Mouse (Mus musculus): ENCODE data around the gene Col8a2. TPM values are rescaled to one million over a fixed set of nuclear protein-coding genes. Genes with fewer than 3 reads are reported as not detected.

Gene Col8a2
- polyA plus RNA-seq, 1 experiment: not detected

GRCm38 (mm10) chr4:126322646-126323045 is 36.1 kb downstream of the Col8a2 start:
- Histone ChIP-seq H3K27me3 (replicated peaks) (peaks cover 26% of the 10 kb centered on the region), H3K36me3 (replicated peaks; ENCODE audit: low read length) (peaks cover 24% of the 10 kb centered on the region), H3K9me3 (no peaks in the 10 kb centered on the region), H3K4me1 (peaks cover 39% of the 10 kb centered on the region), H3K4me3 (replicated peaks) (no peak overlapping the region)
- TF ChIP-seq FLI1 (IDR thresholded peaks at IDR 0.05; ENCODE audit: low read length) (no peak), GATA1 (IDR thresholded peaks at IDR 0.05; ENCODE audit: borderline replicate concordance, low read length) (no peak)

DNA sequence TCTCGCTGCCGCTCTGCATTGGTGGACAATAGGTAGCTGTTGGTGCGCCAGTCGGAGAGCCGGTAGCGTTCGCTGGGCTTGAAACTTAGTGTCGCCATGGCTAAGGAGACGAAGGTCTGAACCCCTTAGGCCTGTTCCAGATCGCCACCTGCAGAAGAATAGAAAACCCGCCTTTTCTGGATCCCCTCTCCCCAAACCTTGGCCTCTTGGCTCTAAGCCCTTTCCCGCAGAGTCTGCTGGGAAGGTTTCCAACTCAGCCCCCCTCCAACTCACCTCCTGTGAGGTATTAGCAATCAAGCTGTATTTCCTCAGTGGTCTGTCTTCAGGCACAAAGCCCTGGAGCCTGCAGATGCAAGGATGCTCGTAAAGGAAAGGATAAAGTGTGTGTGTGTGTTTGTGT is 38.3 kb downstream of the Col8a2 start:
- H3K27me3 ChIP-seq (replicated peaks): peaks cover 26% of the 10 kb centered on the region
- TF ChIP-seq GATA1 (IDR thresholded peaks at IDR 0.05; ENCODE audit: borderline replicate concordance, low read length) (no peak), FLI1 (IDR thresholded peaks at IDR 0.05; ENCODE audit: low read length) (no peak)
- peaks cover 2% of the 10 kb centered on the region for H3K36me3 ChIP-seq (replicated peaks; ENCODE audit: low read length)
- H3K4me3 ChIP-seq (replicated peaks): no peak overlapping the region
- no peaks in the 10 kb centered on the region for H3K9me3 ChIP-seq
- peaks cover 34% of the 10 kb centered on the region for H3K4me1 ChIP-seq

- Histone ChIP-seq H3K27me3 (replicated peaks) (peaks cover 26% of the 10 kb centered on the region), H3K9me3 (no peaks in the 10 kb centered on the region), H3K4me3 (replicated peaks) (peak within 1 kb of the TSS; percentile 67), H3K4me1 (peaks cover 29% of the 10 kb centered on the region), H3K36me3 (replicated peaks; ENCODE audit: low read length) (no peaks in the 10 kb centered on the region)
- TF ChIP-seq FLI1 (IDR thresholded peaks at IDR 0.05; ENCODE audit: low read length) (no peak), GATA1 (IDR thresholded peaks at IDR 0.05; ENCODE audit: borderline replicate concordance, low read length) (no peak)
Measured at GRCm38 (mm10) chr4:126325281-126325861, 38.8 kb downstream of the Col8a2 start, which contains the start of gene Tekt2. TSS of gene Tekt2 (minus strand) at chr4:126325688.

DNA sequence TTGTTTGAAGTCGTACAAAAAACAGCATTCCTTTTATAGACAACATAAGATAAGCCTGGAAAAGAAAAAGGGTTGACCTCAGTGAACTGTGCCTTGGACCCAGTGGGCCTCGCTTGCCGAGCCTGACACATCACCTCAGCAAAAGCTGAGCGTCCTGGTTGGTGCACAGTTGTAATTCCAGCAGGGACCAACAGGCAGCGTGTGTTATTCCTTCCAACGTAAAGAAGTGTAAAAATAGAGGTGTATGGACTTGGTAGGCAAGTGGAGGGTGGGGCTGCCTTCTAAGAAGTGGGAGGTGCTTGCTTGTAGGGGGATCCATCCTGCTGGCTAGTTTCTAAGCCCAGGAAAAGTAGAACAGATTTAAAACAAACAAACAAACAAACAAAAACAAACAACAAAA is 39.4 kb downstream of the Col8a2 start:
- Histone ChIP-seq H3K4me1 (peaks cover 23% of the 10 kb centered on the region), H3K27me3 (replicated peaks) (peaks cover 26% of the 10 kb centered on the region), H3K4me3 (replicated peaks) (no peak overlapping the region), H3K9me3 (no peaks in the 10 kb centered on the region), H3K36me3 (replicated peaks; ENCODE audit: low read length) (no peaks in the 10 kb centered on the region)
- TF ChIP-seq GATA1 (IDR thresholded peaks at IDR 0.05; ENCODE audit: borderline replicate concordance, low read length) (no peak), FLI1 (IDR thresholded peaks at IDR 0.05; ENCODE audit: low read length) (no peak)

DNA sequence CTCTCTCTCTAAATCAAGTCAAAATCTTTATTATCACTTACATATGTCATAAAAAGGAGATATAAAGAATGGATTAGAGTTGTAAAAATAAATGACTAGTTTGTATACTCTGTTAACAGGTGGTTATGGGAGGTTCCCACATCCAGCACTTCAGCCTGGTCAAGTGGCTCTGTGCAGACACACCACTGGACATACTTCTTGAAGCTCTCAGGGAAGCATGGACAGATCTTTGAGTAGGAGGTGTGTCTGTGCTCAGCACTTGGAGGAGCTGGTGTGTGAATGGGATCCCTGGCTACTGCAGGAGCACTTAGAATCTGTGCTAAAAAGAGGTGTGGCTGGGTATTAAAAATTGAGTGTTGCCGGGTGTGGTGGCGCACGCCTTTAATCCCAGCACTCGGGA is 43.7 kb downstream of the Col8a2 start:
- TF ChIP-seq FLI1 (IDR thresholded peaks at IDR 0.05; ENCODE audit: low read length) (no peak), GATA1 (IDR thresholded peaks at IDR 0.05; ENCODE audit: borderline replicate concordance, low read length) (no peak)
- Histone ChIP-seq H3K4me1 (peaks cover 10% of the 10 kb centered on the region), H3K36me3 (replicated peaks; ENCODE audit: low read length) (peaks cover 4% of the 10 kb centered on the region), H3K9me3 (no peaks in the 10 kb centered on the region), H3K4me3 (replicated peaks) (no peak overlapping the region), H3K27me3 (replicated peaks) (peaks cover 5% of the 10 kb centered on the region)

DNA sequence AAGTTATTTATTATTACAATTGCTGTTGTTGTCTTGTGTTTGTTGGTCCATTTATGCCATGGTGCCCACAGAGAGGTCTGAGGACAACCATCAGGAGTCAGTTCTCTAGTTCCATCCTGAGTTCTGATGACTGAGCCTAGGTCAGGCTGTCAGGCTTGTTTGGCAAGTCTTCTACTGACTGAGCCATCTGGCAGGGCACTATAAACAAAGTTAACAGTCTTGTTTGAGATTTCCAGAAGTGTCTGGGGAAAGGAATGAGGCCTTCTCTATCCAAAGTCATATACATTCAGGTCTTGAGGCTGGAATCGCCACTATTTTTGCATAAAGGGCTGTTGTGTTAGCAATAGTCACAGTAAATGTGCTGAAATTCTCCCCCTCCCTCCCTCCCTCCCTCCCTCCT is 45.2 kb downstream of the Col8a2 start:
- Histone ChIP-seq H3K4me1 (peaks cover 6% of the 10 kb centered on the region), H3K36me3 (replicated peaks; ENCODE audit: low read length) (peaks cover 7% of the 10 kb centered on the region), H3K27me3 (replicated peaks) (peaks cover 3% of the 10 kb centered on the region), H3K9me3 (no peaks in the 10 kb centered on the region), H3K4me3 (replicated peaks) (no peak overlapping the region)
- TF ChIP-seq GATA1 (IDR thresholded peaks at IDR 0.05; ENCODE audit: borderline replicate concordance, low read length) (no peak), FLI1 (IDR thresholded peaks at IDR 0.05; ENCODE audit: low read length) (no peak)

GRCm38 (mm10) chr4:126332358-126332757 is 45.8 kb downstream of the Col8a2 start:
- H3K4me1 ChIP-seq: peaks cover 6% of the 10 kb centered on the region
- peaks cover 7% of the 10 kb centered on the region for H3K36me3 ChIP-seq (replicated peaks; ENCODE audit: low read length)
- peaks cover 1% of the 10 kb centered on the region for H3K27me3 ChIP-seq (replicated peaks)
- H3K4me3 ChIP-seq (replicated peaks): no peak overlapping the region
- no peak for TF ChIP-seq GATA1 (IDR thresholded peaks at IDR 0.05; ENCODE audit: borderline replicate concordance, low read length)
- no peak for TF ChIP-seq FLI1 (IDR thresholded peaks at IDR 0.05; ENCODE audit: low read length)
- H3K9me3 ChIP-seq: no peaks in the 10 kb centered on the region

- Histone ChIP-seq H3K27me3 (replicated peaks) (no peaks in the 10 kb centered on the region), H3K36me3 (replicated peaks; ENCODE audit: low read length) (peaks cover 14% of the 10 kb centered on the region), H3K9me3 (no peaks in the 10 kb centered on the region), H3K4me3 (replicated peaks) (no peak overlapping the region), H3K4me1 (peaks cover 5% of the 10 kb centered on the region; the same call in 1 of the 2 replicates)
- TF ChIP-seq GATA1 (IDR thresholded peaks at IDR 0.05; ENCODE audit: borderline replicate concordance, low read length) (no peak), FLI1 (IDR thresholded peaks at IDR 0.05; ENCODE audit: low read length) (no peak)
Measured at GRCm38 (mm10) chr4:126339461-126339860, 52.9 kb downstream of the Col8a2 start.

DNA sequence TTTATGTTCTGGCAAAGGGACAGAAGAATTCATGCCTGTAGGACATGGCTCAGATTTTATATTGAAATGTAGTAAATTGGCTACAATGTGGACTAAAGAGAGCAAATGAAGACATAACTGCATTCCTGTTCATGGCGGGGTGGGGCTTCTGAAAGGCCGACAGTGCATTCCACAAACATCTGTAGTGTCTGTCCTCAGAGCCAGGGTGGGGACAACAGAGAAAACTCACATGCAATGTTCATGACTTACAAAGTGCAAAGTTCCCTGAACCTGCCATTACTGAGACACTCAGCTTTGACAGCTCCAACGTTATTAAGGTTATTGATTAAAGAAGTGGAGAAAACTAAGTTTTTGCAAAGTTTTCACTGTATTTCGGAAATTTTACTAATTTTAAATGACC is 56.9 kb downstream of the Col8a2 start:
- Histone ChIP-seq H3K36me3 (replicated peaks; ENCODE audit: low read length) (peaks cover 42% of the 10 kb centered on the region), H3K4me1 (peaks cover 5% of the 10 kb centered on the region; the same call in 1 of the 2 replicates), H3K4me3 (replicated peaks) (no peak overlapping the region), H3K9me3 (no peaks in the 10 kb centered on the region), H3K27me3 (replicated peaks) (no peaks in the 10 kb centered on the region)
- TF ChIP-seq GATA1 (IDR thresholded peaks at IDR 0.05; ENCODE audit: borderline replicate concordance, low read length) (no peak), FLI1 (IDR thresholded peaks at IDR 0.05; ENCODE audit: low read length) (no peak)

DNA sequence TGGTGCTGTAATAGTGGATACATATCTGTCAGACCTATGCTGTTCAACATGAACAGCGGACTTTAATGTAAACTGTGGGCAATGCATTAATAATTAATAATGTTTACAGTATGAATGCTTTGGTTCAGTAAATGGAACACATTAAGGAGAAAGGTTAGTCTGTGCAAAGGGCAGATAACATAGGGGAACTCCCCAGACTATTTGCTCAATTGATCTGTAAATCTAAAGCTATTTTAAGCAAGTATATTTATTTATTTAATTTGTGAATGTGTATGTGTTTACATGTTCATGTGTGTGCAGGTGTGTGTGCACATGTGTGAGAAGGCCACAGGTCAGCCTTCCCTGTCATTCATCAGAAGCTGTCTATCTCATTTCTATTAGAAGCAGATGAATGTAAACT is 73.5 kb downstream of the Col8a2 start:
- TF ChIP-seq GATA1 (IDR thresholded peaks at IDR 0.05; ENCODE audit: borderline replicate concordance, low read length): no peak
- no peak for TF ChIP-seq FLI1 (IDR thresholded peaks at IDR 0.05; ENCODE audit: low read length)
- Histone ChIP-seq H3K4me1 (no peaks in the 10 kb centered on the region), H3K4me3 (replicated peaks) (no peak overlapping the region), H3K27me3 (replicated peaks) (no peaks in the 10 kb centered on the region), H3K9me3 (peaks cover 8% of the 10 kb centered on the region; the same call in 1 of the 2 replicates), H3K36me3 (replicated peaks; ENCODE audit: low read length) (peaks cover 66% of the 10 kb centered on the region)

Other genes starting within 250 kb of the Col8a2 start
- 107 and 153 TPM in 2 replicates for gene Mrps15, start 239.9 kb upstream of the Col8a2 start, polyA plus RNA-seq (2012; ENCODE audit: insufficient read depth, low replicate concordance)
- not detected in 2 replicates for gene Oscp1, start 228.2 kb upstream of the Col8a2 start, polyA plus RNA-seq (2012; ENCODE audit: insufficient read depth, low replicate concordance)
- gene Lsm10, start 190.2 kb upstream of the Col8a2 start, polyA plus RNA-seq (2012; ENCODE audit: insufficient read depth, low replicate concordance): 9.2 and 19.0 TPM in 2 replicates
- gene Stk40, start 182.8 kb upstream of the Col8a2 start, polyA plus RNA-seq (2012; ENCODE audit: insufficient read depth, low replicate concordance): 99.5 and 105 TPM in 2 replicates
- 18.4 and 56.4 TPM in 2 replicates for gene Eva1b, start 139.0 kb upstream of the Col8a2 start, polyA plus RNA-seq (2012; ENCODE audit: insufficient read depth, low replicate concordance)
- gene Sh3d21, start 123.3 kb upstream of the Col8a2 start, polyA plus RNA-seq (2012; ENCODE audit: insufficient read depth, low replicate concordance): 0.16 and 1.2 TPM in 2 replicates
- 40.8 and 101 TPM in 2 replicates for gene Thrap3, start 84.0 kb upstream of the Col8a2 start, polyA plus RNA-seq (2012; ENCODE audit: insufficient read depth, low replicate concordance)
- 90.9 and 105 TPM in 2 replicates for gene Map7d1, start 30.4 kb upstream of the Col8a2 start, polyA plus RNA-seq (2012; ENCODE audit: insufficient read depth, low replicate concordance)
- gene Trappc3, start 24.5 kb upstream of the Col8a2 start, polyA plus RNA-seq (2012; ENCODE audit: insufficient read depth, low replicate concordance): 4.8 and 29.6 TPM in 2 replicates
- 28.0 and 35.0 TPM in 2 replicates for gene Adprhl2, start 34.9 kb downstream of the Col8a2 start, polyA plus RNA-seq (2012; ENCODE audit: insufficient read depth, low replicate concordance)
- not detected in 2 replicates for gene Tekt2, start 38.9 kb downstream of the Col8a2 start, polyA plus RNA-seq (2012; ENCODE audit: insufficient read depth, low replicate concordance)
- 0.02 and 4.4 TPM in 2 replicates for gene Ago3, start 142.8 kb downstream of the Col8a2 start, polyA plus RNA-seq (2012; ENCODE audit: insufficient read depth, low replicate concordance)
- gene Ago1, start 181.8 kb downstream of the Col8a2 start, polyA plus RNA-seq (2012; ENCODE audit: insufficient read depth, low replicate concordance): 2.3 and 3.6 TPM in 2 replicates
- 0.02 TPM in 1 of 2 replicates, not detected in the other for gene Ago4, start 246.7 kb downstream of the Col8a2 start, polyA plus RNA-seq (2012; ENCODE audit: insufficient read depth, low replicate concordance)

Measured in megakaryocyte, embryonic 14.5 days (primary cell).